Mouse (Mus musculus) cerebral cortex, adult 2 months (tissue): ENCODE measurements around the gene Slc22a14.

Experiments
- WGBS: fragments of 180-500 bp; shearing (Covaris S2); methylation state at CpG from one replicate; pipeline ENCODE4 v1.1.7; 2018; 5-methylcytosine and 5-hydroxymethylcytosine counted together

Gene Slc22a14

DNA sequence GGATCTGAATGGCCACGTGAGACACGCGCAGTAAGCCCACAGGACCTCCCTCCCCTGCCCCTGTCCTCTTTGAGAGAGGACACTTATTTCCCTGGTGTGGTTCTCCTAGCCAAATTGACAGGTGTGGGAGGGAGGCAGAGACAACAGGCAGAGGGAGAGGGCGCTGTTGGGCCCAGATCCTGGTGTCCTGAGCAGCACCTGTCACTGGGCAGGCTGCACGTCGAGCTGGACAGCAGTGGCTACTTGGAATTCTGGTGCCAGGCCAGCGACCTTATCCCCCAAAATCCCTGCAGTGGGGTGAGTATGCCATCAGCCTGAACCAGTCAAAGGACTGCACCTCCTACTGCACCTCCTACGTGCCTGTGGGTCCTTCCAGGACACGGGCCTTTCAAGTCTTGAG, 222.0 kb downstream of the Slc22a14 start:
- 77% methylated on average over 9 of the region's 9 CpGs for WGBS

DNA sequence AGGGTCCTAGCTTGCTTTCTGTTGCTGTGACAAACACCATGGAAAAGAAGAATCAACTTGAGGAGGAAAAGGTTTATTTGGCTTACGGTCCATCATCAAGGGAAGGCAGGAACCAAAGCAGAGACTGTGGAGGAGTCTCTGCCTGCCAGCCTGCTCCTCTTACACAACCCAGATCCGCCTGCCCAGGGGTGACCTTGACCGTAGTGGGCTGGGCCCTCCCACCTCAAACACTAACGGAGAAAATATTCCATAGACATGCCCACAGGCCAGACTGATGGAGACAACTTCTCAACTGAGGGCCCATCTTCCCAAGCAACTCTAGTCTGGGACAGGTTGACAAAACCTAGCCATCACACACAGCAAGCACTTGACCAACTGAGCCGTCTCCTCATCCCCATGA, 223.3 kb downstream of the Slc22a14 start:
- 92% methylated on average over 5 of the region's 5 CpGs for WGBS

DNA sequence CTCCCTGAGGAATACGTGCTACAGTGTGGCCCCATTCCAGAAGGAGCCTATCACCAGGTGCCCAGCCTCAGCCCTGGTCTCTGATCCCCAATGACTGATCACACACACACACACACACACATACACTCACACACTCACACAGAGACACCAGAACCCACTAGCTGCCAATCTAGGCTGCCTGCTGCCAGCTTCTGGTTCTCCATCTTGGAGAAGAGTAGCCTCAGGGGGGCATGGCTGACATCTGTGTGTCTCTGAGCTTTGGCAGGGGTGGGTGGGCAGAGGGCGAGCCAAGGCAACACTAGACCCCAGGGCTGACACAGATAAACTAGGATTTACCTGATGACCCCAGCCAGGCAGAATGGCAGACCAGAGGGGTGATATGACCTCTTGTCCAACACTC, 226.5 kb downstream of the Slc22a14 start:
- WGBS: 91% methylated on average over 2 of the region's 2 CpGs

DNA sequence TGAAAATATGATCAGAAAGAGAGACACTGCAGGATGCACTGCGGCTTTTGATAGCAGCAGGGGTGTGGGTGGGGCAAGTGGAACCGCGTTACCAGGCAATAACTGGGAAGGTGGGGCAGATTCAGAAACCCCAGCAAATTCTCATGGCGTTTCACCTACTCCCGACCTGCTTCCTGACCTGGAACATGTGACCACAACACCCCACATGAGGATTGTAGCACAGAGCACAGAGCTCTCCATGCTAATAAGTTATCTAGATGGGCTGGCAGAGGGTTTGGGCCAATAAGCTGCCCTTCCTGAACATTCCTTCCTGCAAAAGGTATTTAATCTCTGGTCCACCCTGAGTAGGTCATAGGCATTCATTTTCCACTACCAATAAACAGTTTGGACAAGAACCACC, 234.7 kb downstream of the Slc22a14 start:
- 50% methylated on average over 5 of the region's 5 CpGs for WGBS

DNA sequence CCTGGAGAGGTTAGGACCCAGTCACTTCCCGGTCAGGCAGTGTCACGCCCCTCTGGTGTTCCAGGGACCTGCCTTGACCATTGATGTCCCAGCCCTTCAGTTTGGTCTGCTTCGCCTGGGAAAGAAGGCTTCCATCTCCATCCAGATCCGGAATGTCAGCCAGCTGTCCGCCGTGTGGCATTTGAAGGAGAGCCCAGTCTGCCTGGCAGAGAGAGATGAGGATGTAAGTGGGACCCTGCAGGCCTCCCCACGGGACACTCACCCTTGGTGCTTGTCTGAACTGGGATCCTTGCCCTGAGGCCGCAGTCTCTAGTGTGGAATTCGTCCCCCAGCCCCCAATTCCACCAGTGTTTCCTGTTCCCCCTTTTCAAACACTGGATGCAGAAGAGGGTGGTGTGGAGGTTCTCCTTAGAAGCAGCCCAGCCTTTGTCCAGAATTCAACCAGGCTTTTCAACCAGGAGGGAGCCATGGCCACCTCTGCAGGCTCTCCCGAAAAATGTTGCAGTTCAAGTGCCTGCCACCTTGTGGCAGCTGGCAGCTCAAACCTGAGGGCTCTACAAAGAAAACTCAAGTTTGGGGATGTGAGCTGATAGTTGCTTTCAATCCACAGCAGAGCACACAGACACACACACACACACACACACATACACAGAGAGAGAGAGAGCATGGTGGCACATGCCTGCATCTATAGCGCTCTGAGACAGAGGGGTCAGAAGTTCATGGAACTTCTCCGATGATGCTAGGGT, 236.7 kb downstream of the Slc22a14 start:
- WGBS: 83% methylated on average over 12 of the region's 12 CpGs

DNA sequence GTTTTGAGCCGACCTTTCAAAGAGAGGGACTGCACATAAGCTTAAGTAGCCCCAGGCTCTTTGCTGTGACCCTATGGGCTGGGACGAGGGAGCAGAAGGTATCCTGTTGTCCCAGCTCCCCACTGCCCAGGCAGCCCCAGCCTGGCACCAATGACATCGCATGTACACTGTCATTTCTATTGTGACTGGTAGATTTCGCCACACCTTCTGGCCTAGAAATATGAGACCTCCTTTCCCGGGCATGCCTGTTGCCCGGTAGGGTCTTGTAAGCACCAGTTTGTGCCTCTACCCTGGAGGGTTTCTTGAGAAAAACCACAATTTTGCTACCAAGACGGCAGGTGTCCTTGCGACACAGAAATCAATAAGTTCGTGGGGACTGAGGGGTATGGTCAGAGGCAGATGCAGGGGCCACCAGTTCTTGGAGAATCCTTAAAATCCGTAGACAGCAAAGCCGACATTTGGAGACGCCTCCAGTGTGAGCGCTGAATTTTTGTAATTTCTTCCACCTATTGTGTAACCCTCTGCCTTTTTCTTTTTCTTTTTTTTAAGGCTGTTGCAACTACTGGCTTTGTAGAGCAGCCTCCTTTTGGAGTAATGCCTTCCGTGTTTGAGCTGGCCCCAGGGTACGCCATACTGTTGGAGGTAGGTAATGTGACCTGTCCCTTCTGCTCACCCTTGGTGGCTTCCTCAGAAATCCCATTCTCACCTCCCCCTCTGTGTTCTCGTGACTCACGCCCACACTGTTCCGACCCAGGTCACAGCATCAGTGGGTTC, 242.6 kb downstream of the Slc22a14 start:
- 82% methylated on average over 18 of the region's 18 CpGs for WGBS

DNA sequence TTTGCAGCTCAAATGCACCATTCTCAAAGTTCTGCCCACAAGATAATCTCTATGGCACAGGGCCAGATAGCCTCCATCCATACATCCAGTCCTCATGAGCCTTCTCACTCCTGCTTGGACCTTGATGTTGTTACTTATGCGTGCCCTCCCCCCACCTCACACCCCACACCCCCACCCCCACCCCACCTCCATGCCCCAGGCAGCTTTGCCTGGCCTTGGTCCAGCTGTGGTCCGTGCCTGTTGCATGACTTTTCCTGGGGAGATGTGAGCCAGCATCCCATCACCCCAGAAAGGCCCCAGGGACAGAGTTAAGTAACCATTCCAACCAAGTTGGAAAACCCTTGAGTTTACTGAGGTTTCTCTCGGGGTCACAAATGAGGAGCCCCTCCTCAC, 245.2 kb downstream of the Slc22a14 start:
- WGBS: 85% methylated on average over 3 of the region's 3 CpGs
